Mouse (Mus musculus) telencephalon, adult 2 months (tissue): Measurements from ENCODE around the gene Pcolce2.

Source experiments
- DNase-seq: peaks from one replicate; pipeline ENCODE4 v3.0.0-alpha.2; 2011; ENCODE audit warnings: low read depth, low spot score

The Pcolce2 gene

DNA sequence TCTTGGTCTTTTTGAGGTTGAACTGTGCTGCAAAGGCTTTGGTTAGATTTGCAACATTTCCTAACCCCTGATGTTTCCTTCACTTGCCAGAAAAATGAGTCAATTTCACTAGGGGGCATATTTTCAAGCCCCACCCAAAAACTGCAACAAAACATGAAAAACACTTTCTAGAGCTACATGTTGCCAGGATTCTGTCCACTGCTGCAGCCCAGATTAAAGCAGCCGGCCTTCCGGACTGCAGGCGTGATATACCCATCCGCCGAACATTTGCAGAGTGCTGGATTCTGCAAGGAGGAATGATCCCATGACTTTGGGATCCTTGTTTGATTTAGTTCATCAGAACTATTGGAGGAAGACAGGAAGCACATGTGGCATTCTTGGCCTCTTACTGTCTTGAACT lies 17.0 kb downstream of the Pcolce2 start:
- DNase-seq: no peak

DNA sequence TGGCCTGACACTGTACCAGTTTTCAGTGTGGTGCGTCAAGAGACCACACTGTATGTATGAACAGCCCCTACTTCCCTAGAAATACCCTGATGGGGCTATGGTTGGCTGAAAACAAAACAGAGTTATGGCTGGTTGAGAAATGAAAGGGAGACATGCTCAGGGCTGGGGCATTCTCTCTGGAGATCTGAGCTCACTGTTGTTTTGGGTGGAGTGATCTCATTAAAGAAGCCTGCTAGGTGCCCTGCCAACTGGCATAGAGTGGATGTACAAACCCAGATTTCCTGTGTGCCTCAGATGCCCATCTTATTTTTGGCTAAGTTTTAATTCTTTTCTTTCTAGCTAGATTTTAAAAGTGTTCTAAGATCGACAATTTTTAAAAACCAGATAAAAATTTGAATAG lies 20.5 kb downstream of the Pcolce2 start:
- no peak for DNase-seq

DNA sequence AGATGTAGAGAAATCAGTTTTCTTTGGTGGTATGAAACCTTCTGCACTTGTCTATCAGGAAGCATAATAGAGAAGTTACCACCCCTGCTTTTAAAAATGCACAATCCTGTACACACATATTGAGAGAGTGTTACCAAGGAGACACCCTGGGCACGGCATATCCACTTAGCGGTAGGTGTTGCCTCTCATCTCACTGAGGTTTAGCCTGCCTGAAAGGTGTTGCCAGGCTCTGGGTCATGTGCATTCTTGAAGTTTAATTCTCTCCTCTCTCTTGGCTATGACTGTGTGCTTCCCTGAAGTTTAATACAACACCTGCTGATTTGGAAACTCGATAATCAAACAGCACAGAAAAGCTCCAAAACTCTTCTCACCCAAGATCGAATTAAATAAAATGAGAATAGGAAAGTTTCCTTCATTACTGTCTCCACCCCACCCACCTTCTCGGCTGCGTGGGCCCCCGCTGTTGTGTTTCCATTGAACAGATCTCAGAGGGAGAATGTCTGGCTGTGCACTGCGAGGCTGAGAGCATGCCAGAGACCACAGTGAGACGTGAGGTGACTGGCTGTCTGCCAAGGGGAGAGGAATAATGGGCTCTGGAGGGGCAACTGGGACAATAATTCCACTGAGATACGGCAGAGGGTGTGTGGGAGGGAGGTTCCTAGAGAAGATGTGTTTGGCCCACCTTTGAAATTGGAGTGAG lies 27.0 kb downstream of the Pcolce2 start:
- peak; percentile 17 for DNase-seq

DNA sequence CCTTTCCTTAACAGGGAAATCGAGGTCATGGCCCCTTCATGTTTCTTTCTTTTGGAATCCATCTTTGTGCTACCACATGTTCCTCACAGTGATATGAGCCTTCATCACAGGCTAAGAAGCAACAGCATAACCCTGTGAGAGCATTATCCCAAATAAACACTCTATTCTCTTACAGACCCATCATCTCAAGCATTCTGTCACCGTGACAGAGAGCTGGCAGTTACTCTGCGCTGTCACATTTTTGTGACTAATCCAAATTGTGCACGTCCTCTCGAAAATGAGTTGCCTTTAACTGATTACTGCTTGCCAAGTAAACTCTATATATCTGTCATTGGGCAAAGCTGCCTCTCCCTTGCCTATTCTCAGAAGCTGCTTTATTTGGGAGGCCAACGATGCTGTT lies 28.4 kb downstream of the Pcolce2 start:
- DNase-seq: no peak

DNA sequence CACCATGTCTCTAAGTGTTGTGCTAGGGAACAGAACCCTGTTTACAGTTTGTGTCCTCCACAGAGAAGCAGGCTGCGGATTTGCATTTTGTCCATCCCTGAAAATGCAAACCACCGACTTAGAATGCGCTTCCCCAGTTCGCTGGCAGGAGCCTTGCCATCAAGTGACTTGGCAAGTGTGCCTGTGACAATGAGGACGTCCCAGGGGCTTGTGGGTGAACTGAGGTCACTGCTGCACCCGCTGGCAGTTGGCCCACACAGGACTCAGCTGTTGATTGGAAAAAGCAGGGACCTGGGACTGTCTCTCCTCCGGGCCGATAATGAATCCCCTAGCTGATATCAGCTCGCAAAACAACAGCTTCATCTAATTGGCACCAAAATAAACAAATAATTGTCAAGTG lies 30.4 kb downstream of the Pcolce2 start:
- peak; percentile 49 for DNase-seq

DNA sequence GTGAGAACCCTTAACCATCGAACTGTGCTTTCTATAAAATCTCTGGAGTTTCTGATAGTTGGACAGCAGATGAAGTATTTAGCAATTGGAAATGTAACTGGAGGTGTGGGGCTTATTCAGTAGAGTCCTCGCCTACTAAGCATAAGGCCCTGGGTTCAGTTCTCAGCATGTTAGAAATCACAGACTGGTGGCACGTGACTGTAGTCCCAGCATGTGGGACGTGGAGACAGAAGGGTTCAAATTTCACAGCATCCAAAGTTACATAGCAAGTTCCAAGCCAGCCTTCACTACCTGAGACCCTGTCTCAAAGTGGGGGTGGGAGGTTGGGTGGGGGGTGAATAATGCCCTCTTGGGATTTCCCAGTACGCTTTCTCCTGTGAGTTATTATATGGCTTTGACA lies 30.9 kb downstream of the Pcolce2 start:
- DNase-seq: no peak

DNA sequence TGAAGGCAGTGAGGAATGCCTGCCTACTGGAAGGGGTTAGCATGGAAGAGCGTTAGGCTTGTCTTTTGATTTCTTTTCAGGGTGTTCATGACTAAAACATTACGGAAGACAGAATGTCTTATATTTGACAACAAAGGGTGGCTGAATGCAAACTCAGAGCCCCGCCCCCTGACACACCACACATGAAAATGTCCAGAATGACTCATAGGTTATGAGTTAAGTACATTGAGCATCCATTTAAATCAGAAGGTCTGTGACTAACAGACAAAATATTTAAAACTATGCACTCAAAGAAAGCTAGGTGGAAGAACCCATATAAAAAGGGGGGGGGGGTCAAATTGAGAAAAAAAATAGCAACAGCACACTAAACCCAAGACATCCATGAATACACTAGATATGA lies 34.9 kb downstream of the Pcolce2 start:
- DNase-seq: no peak

DNA sequence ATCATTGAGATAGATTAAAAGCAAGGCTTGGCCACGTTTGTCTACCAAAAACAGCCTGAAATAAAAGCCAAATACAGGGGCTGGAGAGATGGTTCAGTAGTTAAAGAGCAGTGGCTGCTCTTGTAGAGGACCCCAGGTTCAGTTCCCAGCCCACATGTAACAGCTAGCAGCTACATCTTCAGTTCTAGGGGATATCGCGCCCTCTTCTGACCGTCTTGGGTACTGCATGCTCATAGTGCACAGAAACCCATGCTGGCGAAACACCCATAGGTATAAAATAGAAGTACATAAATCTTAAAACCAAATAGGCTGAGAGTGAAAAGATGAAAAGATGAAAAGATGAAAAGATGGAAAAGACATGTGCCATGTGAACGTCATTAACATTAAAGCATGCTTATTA lies 35.4 kb downstream of the Pcolce2 start:
- DNase-seq: no peak

DNA sequence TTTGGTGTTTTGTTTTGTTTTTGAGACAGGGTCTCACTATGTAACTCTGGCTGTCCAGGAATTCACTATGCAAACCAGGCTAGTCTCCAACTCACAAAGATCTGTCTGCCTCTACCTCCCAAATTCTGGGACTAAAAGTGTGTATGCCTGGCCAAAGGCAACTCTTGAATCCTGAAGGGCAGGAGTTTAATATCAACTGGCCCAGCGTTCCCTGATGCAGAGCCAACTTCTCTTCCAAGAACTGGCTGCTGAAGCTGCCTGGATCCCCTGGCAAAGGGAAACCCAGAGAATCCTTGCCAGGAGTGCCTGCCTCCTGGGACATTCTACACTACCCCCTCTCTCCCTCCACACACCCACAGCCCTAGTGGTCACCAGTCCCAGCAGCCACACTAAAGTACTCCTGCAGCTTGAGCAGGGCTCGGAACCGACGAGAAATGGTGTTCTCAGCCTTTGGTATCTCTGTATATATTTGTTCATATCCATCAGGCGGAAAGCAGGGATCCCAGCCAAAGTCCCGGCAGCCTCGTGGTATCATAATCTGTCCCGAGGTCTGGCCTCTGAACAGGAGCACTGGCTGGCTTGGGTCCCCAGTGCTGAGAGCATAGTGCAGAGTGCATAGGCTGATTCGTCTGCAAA lies 37.8 kb downstream of the Pcolce2 start:
- DNase-seq: no peak

DNA sequence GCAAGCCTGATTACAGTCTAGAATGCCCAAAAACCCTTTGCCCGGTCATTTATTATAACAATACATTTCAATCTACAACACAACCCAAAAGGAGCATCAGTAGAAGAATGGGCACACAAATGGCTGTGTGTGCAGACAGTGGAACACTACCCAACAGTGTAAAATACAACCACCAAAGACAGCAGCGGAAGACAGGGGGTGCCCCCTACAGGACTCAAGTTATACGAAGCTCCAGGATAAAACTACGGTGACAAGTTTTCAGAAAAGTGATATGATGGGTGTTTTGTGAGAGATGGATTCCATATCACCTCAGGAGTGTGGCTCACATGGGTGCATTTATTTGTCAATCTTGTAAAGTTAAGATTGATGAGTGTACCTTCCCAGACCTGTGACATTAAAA lies 38.6 kb downstream of the Pcolce2 start:
- no peak for DNase-seq

DNA sequence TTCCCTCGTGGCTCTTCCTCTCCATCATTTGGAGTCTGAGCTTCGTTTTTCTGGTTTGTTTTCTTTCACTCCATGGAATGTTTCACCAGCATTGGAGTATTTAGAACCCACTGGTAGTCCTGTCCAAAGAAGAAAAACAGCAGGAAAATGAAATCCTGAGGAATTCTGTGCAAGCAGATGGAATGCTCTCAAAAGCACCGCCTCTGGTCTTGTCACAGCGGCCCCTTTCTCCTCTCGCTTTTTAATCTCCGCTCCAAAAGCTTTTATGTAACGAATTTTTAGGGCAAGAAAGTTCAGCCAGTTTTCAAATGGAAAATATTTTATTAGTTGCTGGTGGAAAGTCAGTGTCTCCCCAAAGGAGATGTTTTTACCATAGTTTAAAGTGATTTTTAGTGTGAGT lies 42.6 kb downstream of the Pcolce2 start:
- DNase-seq: no peak

DNA sequence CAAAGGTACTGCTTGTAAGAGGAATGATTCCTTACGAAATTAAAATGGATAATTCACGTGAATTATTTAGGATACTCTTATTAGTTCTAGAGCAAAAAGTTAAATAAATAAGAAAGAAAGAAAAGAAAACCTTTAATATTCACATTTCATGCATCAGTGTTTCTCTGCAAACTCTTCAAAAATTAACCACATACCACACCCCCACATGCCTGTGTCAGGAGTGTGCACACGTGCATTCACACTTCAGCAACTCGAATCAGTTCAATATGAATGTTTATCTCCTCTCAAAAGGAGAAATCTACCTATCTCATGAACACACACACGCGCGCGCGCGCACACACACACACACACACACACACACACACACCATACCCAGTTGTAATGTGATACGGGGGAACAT lies 43.3 kb downstream of the Pcolce2 start:
- no peak for DNase-seq

DNA sequence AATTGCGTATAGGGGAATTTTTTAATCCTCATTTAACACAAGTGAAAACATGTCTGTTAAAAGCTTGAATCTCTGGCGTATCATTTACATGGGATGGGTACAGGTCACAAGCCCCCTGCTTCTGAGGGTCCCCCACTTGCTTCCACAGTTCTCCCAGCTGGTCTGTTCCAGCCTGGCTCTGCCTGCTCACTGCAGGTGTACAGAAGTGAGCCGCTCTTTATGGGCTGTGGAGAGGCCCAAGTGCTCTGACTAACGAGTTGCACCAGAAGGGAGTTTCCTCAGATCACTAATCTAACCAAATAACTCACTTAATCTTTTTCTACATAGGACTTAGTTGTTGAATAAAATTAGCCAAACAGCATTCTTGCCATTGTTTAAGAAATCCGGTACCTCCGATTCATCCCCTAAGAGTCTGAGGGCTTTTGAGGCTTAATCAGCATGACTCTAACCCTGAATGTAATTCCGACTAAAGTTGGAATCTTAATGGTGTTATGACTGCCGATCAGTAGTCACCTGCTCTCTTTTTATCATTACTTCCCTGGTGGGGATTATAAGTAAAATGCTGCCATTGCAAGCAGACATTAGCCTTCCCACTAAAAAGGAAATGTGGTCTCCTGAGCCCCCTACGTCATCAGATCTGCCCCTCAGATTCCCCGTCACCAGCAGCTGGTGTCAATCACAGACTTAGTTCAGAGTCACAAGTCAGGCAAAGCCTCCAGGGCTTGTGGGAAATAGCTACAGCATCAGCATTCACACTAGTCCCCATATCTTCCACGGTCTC lies 48.4 kb downstream of the Pcolce2 start:
- DNase-seq: no peak

DNA sequence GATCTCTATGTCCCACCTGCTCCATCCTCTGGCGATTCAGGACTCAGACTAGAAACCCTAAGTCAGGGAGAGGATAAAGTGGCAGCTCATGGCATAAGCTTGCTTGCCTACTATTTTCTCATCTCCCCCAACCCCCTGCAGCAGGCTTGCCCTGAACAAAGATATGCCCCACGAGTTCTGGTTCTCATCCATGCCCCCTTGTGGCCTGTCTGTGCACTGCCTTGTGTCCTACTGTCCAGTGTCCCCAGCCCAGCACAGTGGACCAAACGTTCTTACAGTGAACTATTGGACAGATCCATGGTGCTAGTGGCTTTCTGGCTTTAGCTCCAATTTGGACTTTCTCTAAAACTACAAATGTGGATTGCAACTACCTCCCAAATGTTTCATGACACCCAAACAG lies 50.7 kb downstream of the Pcolce2 start:
- no peak for DNase-seq

DNA sequence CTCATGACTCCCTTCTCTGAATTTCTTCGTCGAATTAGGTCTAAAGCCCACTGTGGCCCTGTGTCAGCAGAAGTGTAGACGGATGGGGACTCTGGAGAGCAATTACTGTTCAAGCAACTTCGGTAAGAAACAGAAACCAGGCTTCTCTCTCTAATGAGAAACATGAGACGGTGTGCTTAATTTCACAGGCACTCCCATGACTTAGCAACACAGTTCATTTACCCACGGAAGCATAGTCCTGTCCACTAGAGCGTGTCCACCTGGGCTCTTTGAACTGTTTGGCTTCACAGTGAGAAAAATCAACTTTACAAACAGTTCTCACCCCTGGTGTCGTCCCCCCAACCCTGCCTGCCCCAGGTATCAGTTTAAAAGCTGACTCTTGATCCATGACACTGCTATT lies 55.4 kb downstream of the Pcolce2 start:
- DNase-seq: no peak

DNA sequence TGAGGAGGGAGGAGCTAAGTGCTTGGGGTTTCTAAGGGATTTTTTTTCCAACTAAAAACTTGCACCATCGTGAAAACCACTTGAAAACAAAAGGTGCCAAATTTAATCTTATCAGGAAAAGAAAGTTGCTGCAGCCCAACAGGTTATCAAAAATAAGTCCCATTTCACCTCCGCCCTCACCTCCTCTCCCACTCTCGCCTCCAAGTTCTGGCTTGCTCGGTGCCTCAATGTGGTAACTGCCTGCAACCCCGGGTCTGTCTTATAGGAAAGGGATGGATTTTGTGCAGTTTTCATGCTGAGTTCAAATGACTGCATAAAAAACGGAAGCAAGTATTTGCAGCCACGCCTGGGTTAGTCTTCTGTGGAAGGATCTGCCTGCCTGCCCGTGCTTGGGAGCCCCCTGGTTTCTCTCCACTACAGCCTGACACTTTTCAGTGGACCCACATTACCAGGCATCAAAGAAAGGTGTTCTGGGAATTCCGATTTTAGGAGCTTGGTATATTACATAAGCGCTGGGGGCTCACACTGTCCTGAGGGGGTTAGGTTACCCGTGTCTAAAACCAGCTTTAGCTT lies 56.2 kb downstream of the Pcolce2 start:
- no peak for DNase-seq

DNA sequence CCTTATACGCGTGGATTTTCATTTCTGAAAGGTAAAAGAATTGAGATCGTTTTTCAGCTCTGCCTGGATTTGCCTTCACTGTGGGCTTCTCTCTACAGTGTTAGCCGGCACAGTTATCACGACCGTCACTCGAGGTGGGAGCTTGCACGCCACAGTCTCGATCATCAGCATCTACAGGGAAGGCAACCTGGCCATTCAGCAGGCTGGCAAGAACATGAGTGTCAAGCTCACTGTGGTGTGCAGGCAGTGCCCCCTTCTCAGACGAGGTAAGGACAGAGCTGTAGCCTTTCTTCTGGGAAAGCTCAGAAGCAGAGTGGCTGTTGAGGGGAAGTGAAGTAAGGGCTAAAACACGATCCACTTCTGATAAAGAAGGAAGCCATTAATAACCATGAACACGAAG lies 57.1 kb downstream of the Pcolce2 start:
- DNase-seq: no peak

DNA sequence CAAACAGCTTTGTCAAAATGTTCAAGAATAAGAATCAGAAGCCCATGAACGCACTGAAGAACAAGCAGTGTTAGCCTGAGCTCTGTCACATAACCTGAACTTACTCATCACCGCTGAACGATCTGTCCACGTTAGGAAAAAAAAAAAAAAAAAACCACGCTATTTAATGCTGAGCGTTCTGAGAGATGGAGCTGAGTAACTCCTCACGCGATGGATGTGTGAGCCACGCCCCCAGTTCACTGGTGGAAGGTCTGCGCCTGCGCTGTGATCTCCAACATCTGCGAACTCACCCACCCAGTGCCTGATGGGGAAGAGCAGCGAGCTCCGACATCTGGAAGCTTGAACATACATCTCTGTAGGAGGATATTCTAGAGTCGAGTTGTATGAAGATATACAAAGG lies 57.6 kb downstream of the Pcolce2 start:
- no peak for DNase-seq

DNA sequence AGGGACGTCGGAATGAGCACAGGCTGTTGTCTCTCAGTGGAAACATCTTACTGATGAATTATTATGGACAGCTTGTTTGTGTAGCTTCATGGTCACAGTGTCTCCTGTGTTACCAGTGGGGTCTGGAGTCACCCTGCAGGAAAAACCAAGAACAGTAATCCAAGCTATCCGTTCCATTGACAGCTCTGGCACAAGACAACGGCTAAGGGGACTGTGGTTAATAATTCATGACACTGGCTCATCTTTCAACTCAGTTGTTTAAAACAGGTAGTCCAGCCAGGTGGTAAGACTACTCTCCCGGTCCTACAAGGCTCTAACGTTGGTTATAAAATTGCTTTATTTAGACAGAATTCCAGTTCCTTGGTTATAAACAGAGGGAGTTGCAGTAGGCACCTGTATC lies 59.2 kb downstream of the Pcolce2 start:
- no peak for DNase-seq

DNA sequence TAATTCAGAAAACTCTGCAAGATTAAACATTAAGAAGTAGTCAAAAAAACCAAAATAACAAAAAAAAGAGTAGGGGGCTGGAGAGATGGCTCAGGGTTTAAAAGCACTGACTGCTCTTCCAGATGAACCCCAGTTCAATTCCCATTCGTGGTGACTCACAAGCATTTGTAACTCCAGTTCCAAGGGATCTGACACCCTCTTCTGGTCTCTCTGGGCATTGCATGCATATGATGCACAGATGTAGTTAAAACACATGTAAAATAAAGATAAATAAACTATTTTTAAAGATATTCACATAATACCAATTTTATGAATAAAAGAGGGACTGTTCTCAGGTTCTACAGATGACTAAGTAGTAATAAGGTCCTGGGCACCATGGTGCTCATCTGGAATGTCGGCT lies 60.4 kb downstream of the Pcolce2 start:
- no peak for DNase-seq

DNA sequence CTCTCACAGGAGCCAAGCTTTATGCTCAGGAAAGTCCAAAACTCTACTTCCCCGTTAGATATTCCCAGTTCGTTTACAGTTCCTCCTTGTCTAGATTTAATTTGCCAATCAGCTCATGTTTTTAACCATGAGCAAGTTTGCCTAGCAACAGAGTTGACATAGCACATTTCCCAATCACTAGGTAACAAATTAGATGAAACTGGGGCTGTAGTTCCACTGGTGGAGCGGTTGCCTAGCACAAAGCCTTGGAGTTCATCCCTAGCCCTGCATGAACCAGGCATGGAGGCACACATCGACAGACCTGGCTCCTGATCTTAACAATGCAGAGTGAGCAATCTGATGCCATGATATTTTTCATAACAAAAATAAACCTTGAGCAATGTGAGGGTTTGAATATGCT lies 61.9 kb downstream of the Pcolce2 start:
- peak; percentile 16 for DNase-seq

DNA sequence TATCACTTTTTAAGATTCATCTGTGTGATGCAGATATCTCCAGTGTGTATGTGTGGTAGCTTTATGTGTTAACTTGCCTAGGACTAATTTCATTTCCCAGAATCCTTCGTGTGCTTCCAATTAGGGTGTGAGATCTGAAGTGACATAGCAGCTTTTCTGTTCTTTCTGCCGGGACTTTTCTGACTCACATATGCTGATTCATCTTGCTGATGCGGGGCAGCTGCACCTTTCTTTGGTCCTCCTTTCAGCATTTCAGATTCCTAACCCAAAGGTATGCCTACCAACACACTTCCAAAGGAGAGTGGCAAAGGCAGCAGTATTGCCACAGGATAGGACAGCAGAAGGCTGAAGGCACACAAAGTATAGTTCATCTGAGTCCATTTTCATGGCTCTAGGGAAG lies 66.7 kb downstream of the Pcolce2 start:
- peak; percentile 32 for DNase-seq

DNA sequence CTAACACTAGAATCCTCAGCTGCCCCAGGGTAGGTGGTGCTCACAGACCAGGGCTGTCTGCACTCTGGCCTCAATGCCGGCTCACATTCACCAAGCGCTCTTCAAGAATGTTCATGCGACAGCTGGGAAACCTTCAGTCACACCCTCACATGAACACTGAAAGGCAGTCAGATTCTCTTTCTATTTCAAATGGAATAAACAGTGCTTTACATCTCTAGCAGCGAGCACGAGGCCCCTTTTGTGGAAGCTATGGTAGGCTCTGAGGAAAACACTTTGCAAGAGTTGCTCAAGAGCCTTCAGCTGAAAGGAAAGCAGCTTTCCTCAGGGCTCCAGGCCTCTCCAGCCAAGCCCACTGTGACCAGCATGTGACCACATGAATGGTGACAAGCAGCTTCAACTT lies 68.0 kb downstream of the Pcolce2 start:
- no peak for DNase-seq
